Mouse (Mus musculus) liver, adult 2 months (tissue): ENCODE data around the gene Rspry1.

Experiments used
- CTCF ChIP-seq: fragments of 200-500 bp; IDR thresholded peaks from 2 replicates; pipeline ENCODE4 v1.5.1; 2011; ENCODE audit warnings: low read depth, low read length, control low read depth
- POLR2A ChIP-seq: fragments of 200-500 bp; IDR thresholded peaks from 2 replicates; pipeline ENCODE4 v1.6.1; 2011; ENCODE audit warnings: low read length, control low read depth; ENCODE audit not compliant: insufficient read depth; ENCODE audit errors: extremely low read depth

DNA sequence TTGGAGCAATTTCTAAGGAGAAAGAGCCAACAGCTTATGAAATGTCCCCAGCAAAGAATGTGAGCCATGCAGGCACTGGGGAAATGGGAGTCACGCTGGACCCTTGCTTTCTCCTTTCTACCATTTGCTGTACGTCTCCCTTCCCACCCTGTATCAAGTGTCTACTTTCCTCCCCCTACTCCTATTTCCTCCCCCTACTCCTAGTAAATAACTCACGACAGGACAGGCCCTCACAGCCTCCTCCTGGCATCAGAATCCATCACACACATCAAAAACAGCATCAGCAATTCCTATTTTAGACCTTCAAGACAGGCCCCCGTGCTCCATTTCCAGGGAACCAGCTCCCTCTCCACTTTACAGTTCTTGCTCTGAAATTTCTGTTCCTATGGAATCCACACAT is 10.0 kb upstream of the Rspry1 start:
- TF ChIP-seq POLR2A = no peak
- no peak for TF ChIP-seq CTCF
